Mouse (Mus musculus): Measurements from ENCODE around the gene Tmem88. TPM values are rescaled to one million over a fixed set of nuclear protein-coding genes. Genes with fewer than 3 reads are reported as not detected.

The Tmem88 gene
- total and polyA plus RNA-seq, 3 experiments: 0.16 to 0.25 TPM; not detected in 1

- Histone ChIP-seq H3K9ac (ENCODE audit: insufficient read depth, low read depth) (no peak overlapping the region), H3K4me1 (ENCODE audit: control insufficient read depth in 1 of 2, insufficient read depth in 2 of 2) (peaks cover 3 to 25% of the 10 kb centered on the region in 2 experiments; a peak in 3 of 4 replicates), H3K27ac (ENCODE audit: insufficient read depth, low read depth) (no peak overlapping the region), H3K79me2 (replicated peaks; ENCODE audit: control insufficient read depth, extremely low read depth, insufficient read depth, poor library complexity, severe bottlenecking) (no peaks in the 10 kb centered on the region), H3K9me3 (replicated peaks; ENCODE audit: low read length) (no peaks in the 10 kb centered on the region), H3K4me2 (ENCODE audit: insufficient read depth, low read depth, poor library complexity, severe bottlenecking) (no peak overlapping the region), H3K4me3 (replicated peaks in 1 of 3; ENCODE audit: low read depth in 2 of 3, low read length in 2 of 3, poor library complexity in 1 of 3) (no peak overlapping the region), H3K27me3 (replicated peaks) (no peaks in the 10 kb centered on the region), H3K36me3 (replicated peaks in 1 of 2; ENCODE audit: control insufficient read depth in 1 of 2, insufficient read depth in 1 of 2, low read length in 1 of 2) (peaks cover 50 to 80% of the 10 kb centered on the region in 2 experiments)
- TF ChIP-seq POLR2AphosphoS2 (IDR thresholded peaks at IDR 0.05; ENCODE audit: low read depth, low read length) (no peak), TBP (conservative IDR thresholded peaks at IDR 0.05; ENCODE audit: low read depth, low read length) (no peak), HCFC1 (IDR thresholded peaks at IDR 0.05; ENCODE audit: low read depth, low read length) (no peak), IRF4 (IDR thresholded peaks at IDR 0.05; ENCODE audit: low read depth, low read length) (no peak), RAD21 (IDR thresholded peaks at IDR 0.05; ENCODE audit: low read depth, low read length) (no peak)
- in situ Hi-C loops (cut with MboI; ENCODE audit: low pct_ligation_motif_present, low pct_unique_long_range_greater_than_20kb, low sequenced_read_pairs) (no loop called here), dilution Hi-C loops (cut with MboI; ENCODE audit: extremely low pct_ligation_motif_present, extremely low pct_unique_long_range_greater_than_20kb, low sequenced_read_pairs) (no loop called here)
- DNase-seq (ENCODE audit: extremely low read depth): no peak
Observed at GRCm38 (mm10) chr11:69362021-69362420, 36.0 kb downstream of the Tmem88 start.

- dilution Hi-C loops (cut with MboI; ENCODE audit: extremely low pct_ligation_motif_present, extremely low pct_unique_long_range_greater_than_20kb, low sequenced_read_pairs): no loop called here
- TF ChIP-seq MAZ (IDR thresholded peaks at IDR 0.05; ENCODE audit: low read depth, low read length): no peak
- no peak for TF ChIP-seq POLR2AphosphoS2 (IDR thresholded peaks at IDR 0.05; ENCODE audit: low read depth, low read length)
- no peak for TF ChIP-seq SIN3A (IDR thresholded peaks at IDR 0.05; ENCODE audit: low read length)
- no peak for TF ChIP-seq CHD1 (IDR thresholded peaks at IDR 0.05; ENCODE audit: low read depth, low read length)
- TF ChIP-seq TCF12 (IDR thresholded peaks at IDR 0.05; ENCODE audit: low read depth, low read length): no peak
- no peak for TF ChIP-seq ZKSCAN1 (IDR thresholded peaks at IDR 0.05; ENCODE audit: borderline replicate concordance, low read depth, low read length)
- no peak for TF ChIP-seq CHD2 (IDR thresholded peaks at IDR 0.05; ENCODE audit: low read length)
- no peak for TF ChIP-seq ZC3H11A (IDR thresholded peaks at IDR 0.05; ENCODE audit: low read depth, low read length)
- no peak for TF ChIP-seq MXI1 (IDR thresholded peaks at IDR 0.05; ENCODE audit: low read depth, low read length)
- TF ChIP-seq TBP (conservative IDR thresholded peaks at IDR 0.05; ENCODE audit: low read depth, low read length): no peak
- no peak for TF ChIP-seq MEF2A (IDR thresholded peaks at IDR 0.05; ENCODE audit: borderline replicate concordance, low read depth, low read length)
- TF ChIP-seq ZMIZ1 (IDR thresholded peaks at IDR 0.05; ENCODE audit: low read depth, low read length): no peak
- no peak for TF ChIP-seq E2F4 (IDR thresholded peaks at IDR 0.05; ENCODE audit: insufficient replicate concordance, low read depth, low read length)
- DNase-seq (ENCODE audit: extremely low read depth): no peak
- H3K27me3 ChIP-seq (replicated peaks): no peaks in the 10 kb centered on the region
- H3K4me1 ChIP-seq (ENCODE audit: control insufficient read depth in 1 of 2, insufficient read depth in 2 of 2): peaks cover 0 to 2% of the 10 kb centered on the region in 2 experiments; a peak in 1 of 4 replicates
- H3K79me2 ChIP-seq (replicated peaks; ENCODE audit: control insufficient read depth, extremely low read depth, insufficient read depth, poor library complexity, severe bottlenecking): no peaks in the 10 kb centered on the region
- H3K4me2 ChIP-seq (ENCODE audit: insufficient read depth, low read depth, poor library complexity, severe bottlenecking): no peak overlapping the region
- peaks cover 75 to 98% of the 10 kb centered on the region in 2 experiments for H3K36me3 ChIP-seq (replicated peaks in 1 of 2; ENCODE audit: control insufficient read depth in 1 of 2, insufficient read depth in 1 of 2, low read length in 1 of 2)
- no peak overlapping the region for H3K4me3 ChIP-seq (replicated peaks in 1 of 3; ENCODE audit: low read depth in 2 of 3, low read length in 2 of 3, poor library complexity in 1 of 3)
- H3K9me3 ChIP-seq (replicated peaks; ENCODE audit: low read length): no peaks in the 10 kb centered on the region
- in situ Hi-C loops (cut with MboI; ENCODE audit: low pct_ligation_motif_present, low pct_unique_long_range_greater_than_20kb, low sequenced_read_pairs): no loop called here
- no peak overlapping the region for H3K9ac ChIP-seq (ENCODE audit: insufficient read depth, low read depth)
- no peak overlapping the region for H3K27ac ChIP-seq (ENCODE audit: insufficient read depth, low read depth)
Observed at GRCm38 (mm10) chr11:69357690-69358089, 40.3 kb downstream of the Tmem88 start.

All from CH12.LX (cell line).